Mouse (Mus musculus) midbrain, embryonic 11.5 days (tissue): ENCODE data around the gene Ddx28. TPM values are rescaled to one million over a fixed set of nuclear protein-coding genes. Genes with fewer than 3 reads are reported as not detected.
"Not testable (repeated sequence)": the region's sequence is repeated elsewhere in the genome, so short reads cannot be mapped to it uniquely, and the experiment has no call there.

Source experiments
- ATAC-seq: fragments of 200-750 bp; cut with Nextera tagmentation; 2 replicates; pipeline ENCODE4 v1.8.0; 2017; ENCODE audit warnings: moderate TSS enrichment, moderate library complexity; ENCODE audit not compliant: low FRiP score
- DNase-seq: peaks from one replicate; pipeline ENCODE4 v3.0.0; 2015; ENCODE audit warnings: low spot score; ENCODE audit errors: missing footprints
- H3K27ac ChIP-seq: fragments of 300-500 bp; sonication (generic); 2 replicates; pipeline ENCODE4 v1.5.1; 2014; ENCODE audit warnings: low read depth, low read length
- H3K27me3 ChIP-seq: fragments of 300-500 bp; sonication (generic); 2 replicates; pipeline ENCODE4 v1.6.1; 2014; ENCODE audit warnings: mild to moderate bottlenecking, low read length, moderate library complexity, mixed read lengths; ENCODE audit not compliant: control insufficient read depth, insufficient read depth
- H3K36me3 ChIP-seq: fragments of 300-500 bp; sonication (generic); 2 replicates; pipeline ENCODE4 v1.6.1; 2014; ENCODE audit warnings: mild to moderate bottlenecking, low read length, moderate library complexity, mixed read lengths; ENCODE audit not compliant: control insufficient read depth, insufficient read depth
- H3K4me1 ChIP-seq: fragments of 300-500 bp; sonication (generic); 2 replicates; pipeline ENCODE4 v1.6.1; 2014; ENCODE audit warnings: low read length; ENCODE audit not compliant: control insufficient read depth, insufficient read depth
- H3K4me2 ChIP-seq: fragments of 300-500 bp; sonication (generic); 2 replicates; pipeline ENCODE4 v1.6.1; 2014; ENCODE audit warnings: mild to moderate bottlenecking, moderate library complexity
- H3K4me3 ChIP-seq: fragments of 300-500 bp; sonication (generic); 2 replicates; pipeline ENCODE4 v1.5.1; 2014; ENCODE audit warnings: low read depth, low read length
- H3K9ac ChIP-seq: fragments of 300-500 bp; sonication (generic); 2 replicates; pipeline ENCODE4 v1.6.1; 2014; ENCODE audit warnings: low read length
- H3K9me3 ChIP-seq: fragments of 300-500 bp; sonication (generic); 2 replicates; pipeline ENCODE4 v1.6.1; 2016; ENCODE audit warnings: low read length; ENCODE audit not compliant: control insufficient read depth
- WGBS: fragments of 180-500 bp; shearing (Covaris S2); extraction: QIAGEN DNeasy Blood & Tissue Kit; methylation state at CpG from one replicate; pipeline ENCODE4 v1.1.7; 2014; 5-methylcytosine and 5-hydroxymethylcytosine counted together
- polyA plus RNA-seq: library from polyadenylated mRNA; unstranded; fragments of >200 nt; fragmentation: Nextera tagmentation; extraction: Ambion mirVana; gene quantifications from 2 replicates; pipeline ENCODE4 v1.2.1, GENCODE M21; 2014

Ddx28 gene
- polyA plus RNA-seq, 1 experiment from 2014 or later: 23.4 TPM

DNA sequence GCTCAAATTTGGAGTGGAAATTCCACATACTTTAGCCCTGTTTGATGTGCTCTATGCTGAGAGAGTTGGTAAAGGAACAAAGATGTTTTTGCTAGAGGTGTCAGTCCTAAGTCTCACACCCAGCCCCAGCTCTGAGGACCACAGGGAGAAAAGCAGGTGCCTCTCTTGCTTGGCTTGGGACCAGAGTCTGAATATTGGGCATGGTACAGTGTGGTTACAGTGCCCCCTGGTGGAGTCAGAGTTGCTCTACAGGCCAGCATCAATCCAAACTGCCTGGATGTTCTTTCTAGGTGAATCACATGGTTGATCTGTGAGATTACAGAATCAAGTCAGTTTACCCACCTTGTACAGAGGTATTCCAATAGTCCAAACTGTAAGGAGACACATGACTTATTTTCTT is 10.8 kb upstream of the Ddx28 start:
- DNase-seq: peak; percentile 91
- no peaks in the 10 kb centered on the region for H3K36me3 ChIP-seq
- H3K4me2 ChIP-seq: no peak overlapping the region
- no peak overlapping the region for H3K27ac ChIP-seq
- no peaks in the 10 kb centered on the region for H3K9me3 ChIP-seq
- H3K27me3 ChIP-seq: no peaks in the 10 kb centered on the region
- H3K4me1 ChIP-seq: no peaks in the 10 kb centered on the region
- no peak for ATAC-seq
- no peak overlapping the region for H3K4me3 ChIP-seq
- H3K9ac ChIP-seq: no peak overlapping the region

DNA sequence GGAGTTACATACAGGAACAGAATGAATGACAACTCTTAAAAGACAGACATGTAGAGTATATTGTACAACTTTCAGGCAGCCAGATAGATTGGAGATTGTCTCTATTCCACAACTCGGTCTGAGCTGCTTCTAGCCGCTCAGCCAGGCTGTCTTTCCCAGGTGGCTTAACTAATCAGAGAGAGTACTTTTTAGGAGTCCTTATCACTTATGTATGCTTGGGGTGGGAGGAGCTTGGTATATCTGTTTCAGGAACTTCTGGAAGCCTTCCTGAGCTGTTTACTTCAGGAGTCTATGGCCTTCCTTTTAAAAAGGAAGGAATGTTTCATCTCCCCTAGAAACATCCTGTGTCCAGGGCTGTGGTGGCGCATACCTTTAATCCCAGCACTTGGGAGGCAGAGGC is 6.4 kb upstream of the Ddx28 start:
- Histone ChIP-seq H3K4me3 (no peak overlapping the region), H3K4me2 (no peak overlapping the region), H3K4me1 (no peaks in the 10 kb centered on the region), H3K27me3 (no peaks in the 10 kb centered on the region), H3K9ac (no peak overlapping the region), H3K9me3 (no peaks in the 10 kb centered on the region), H3K27ac (no peak overlapping the region), H3K36me3 (0 out of 2 replicates have a peak, but pooled peaks cover 2% of the 10 kb centered on the region)
- 94% methylated on average over 3 of the region's 3 CpGs for WGBS
- no peak for ATAC-seq
- no peak for DNase-seq

DNA sequence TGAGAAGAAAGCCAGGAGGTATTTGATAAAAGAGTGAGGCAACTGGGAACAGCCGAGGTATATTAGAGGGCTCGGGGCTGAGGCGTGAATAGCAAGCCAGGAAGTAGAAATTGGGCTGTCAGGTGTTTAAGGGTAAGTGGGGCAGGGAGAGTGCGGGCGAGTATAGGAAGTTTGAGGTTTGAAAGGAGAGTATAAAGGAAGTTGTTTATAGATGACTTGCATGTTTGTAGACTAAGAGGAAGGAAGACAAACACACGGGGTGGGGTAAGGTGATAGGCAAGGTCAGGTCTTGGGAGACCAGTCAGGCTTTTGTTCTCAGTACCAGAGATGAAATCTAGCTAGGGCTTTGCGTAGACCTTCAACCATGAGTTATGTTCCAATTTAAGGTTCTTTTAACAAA is 5.4 kb upstream of the Ddx28 start:
- no peaks in the 10 kb centered on the region for H3K4me1 ChIP-seq
- H3K36me3 ChIP-seq: 0 out of 2 replicates have a peak, but pooled peaks cover 2% of the 10 kb centered on the region
- DNase-seq (no peak), ATAC-seq (no peak)
- H3K27ac ChIP-seq: no peak overlapping the region
- no peak overlapping the region for H3K4me3 ChIP-seq
- 95% methylated on average over 7 of the region's 7 CpGs for WGBS
- H3K9ac ChIP-seq: no peak overlapping the region
- no peak overlapping the region for H3K4me2 ChIP-seq
- no peaks in the 10 kb centered on the region for H3K9me3 ChIP-seq
- no peaks in the 10 kb centered on the region for H3K27me3 ChIP-seq

DNA sequence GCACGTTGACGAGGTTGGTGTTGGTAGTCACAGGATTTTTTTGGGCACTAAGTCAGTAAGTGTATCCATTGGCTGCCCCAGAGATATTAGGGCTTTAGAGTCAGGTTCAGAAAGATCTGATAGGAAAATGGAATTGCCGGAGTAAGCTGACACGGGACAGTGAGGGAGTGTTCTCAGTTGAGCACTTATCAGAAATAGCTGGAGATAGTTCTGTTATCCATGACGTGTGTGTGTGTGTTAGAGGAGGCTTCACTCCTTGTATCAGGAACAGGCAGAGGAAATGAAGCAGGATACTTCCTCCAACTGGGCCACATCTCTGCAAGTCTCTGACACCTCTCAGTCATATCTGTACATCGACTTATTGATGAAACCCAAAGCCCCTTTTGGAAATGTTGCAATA is 4.6 kb upstream of the Ddx28 start:
- Histone ChIP-seq H3K9ac (no peak overlapping the region), H3K4me3 (no peak overlapping the region), H3K9me3 (no peaks in the 10 kb centered on the region), H3K4me2 (no peak overlapping the region), H3K36me3 (0 out of 2 replicates have a peak, but pooled peaks cover 2% of the 10 kb centered on the region), H3K4me1 (no peaks in the 10 kb centered on the region), H3K27ac (no peak overlapping the region), H3K27me3 (no peaks in the 10 kb centered on the region)
- 91% methylated on average over 6 of the region's 6 CpGs for WGBS
- ATAC-seq: no peak
- DNase-seq: no peak

DNA sequence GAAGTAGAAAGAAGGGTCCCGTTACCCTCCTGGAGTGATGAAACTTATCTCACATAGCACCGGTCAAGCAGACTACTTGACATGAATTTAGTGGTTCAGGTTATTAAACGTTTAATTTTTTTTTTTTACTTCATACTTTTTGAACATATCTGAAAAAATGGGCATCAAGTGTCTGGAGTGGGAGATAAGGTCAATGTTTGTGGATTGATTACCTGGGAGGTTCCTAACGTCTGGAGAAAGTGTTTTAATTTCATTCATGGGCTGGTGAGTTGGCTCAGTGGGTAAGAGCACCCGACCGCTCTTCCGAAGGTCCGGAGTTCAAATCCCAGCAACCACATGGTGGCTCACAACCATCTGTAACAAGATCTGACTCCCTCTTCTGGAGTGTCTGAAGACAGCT is 521 bp upstream of the Ddx28 start:
- not testable (repeated sequence) for H3K27ac ChIP-seq, H3K9me3 ChIP-seq, H3K27me3 ChIP-seq, H3K36me3 ChIP-seq, ATAC-seq, H3K9ac ChIP-seq, DNase-seq
- 84% methylated on average over 8 of the region's 8 CpGs for WGBS
- peaks cover 10% of the 10 kb centered on the region for H3K4me1 ChIP-seq
- peak overlapping the region; percentile 94; the same call in 1 of the 2 replicates for H3K4me3 ChIP-seq
- peak overlapping the region; percentile 97 for H3K4me2 ChIP-seq

DNA sequence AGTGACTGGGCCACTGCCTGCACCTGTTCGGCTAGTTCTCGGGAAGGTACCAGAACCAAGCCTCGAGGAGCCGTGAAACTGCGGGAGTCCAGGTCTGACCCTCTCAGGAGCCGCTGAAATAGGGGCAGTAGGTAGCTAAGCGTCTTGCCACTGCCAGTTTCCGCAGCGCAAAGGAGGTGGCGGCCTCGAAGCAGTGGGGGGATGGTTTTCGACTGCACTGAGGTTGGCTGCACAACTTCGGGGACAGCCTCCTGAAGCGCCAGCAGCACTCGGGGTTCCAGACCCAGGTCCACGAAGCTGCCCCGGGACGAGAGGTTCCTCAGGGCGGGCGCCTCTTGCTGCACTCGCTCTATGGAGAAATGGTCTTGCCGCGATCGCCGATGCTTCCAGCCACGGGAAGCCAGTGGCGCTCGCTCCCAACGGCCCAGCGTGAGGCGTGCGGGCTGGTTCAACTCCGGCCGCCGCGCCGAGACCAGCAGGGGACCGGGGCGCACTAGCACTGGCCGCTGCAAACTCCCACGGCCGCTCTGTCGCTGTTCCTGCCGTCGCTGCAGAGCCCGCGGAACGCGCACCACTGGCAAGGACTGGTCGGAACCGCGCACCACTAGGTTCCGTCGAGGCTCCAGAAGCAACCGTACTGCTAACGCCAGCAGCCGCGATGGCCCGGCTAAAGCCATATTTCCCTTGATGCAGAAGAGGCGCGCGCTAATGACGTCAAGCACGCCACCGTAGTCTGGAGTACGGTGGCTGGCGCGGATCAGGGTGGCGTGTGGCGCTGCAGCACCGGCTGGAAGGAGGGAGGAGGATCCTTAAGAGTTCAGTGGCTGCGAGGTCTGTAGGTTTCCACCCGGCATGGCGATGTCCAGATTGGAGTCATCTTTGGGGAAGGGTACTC is 687 bp downstream of the Ddx28 start:
- WGBS: 1% methylated on average over 74 of the region's 74 CpGs
- H3K4me1 ChIP-seq: peaks cover 10% of the 10 kb centered on the region
- peak; percentile 96 for ATAC-seq
- H3K27me3 ChIP-seq: no peaks in the 10 kb centered on the region
- peak overlapping the region; percentile 90 for H3K9ac ChIP-seq
- DNase-seq: peak; percentile 99
- peak overlapping the region; percentile 94 for H3K4me3 ChIP-seq
- H3K9me3 ChIP-seq: no peaks in the 10 kb centered on the region
- H3K36me3 ChIP-seq: no peaks in the 10 kb centered on the region
- H3K4me2 ChIP-seq: peak overlapping the region; percentile 97
- no peak overlapping the region; the same call in 1 of the 2 replicates for H3K27ac ChIP-seq

DNA sequence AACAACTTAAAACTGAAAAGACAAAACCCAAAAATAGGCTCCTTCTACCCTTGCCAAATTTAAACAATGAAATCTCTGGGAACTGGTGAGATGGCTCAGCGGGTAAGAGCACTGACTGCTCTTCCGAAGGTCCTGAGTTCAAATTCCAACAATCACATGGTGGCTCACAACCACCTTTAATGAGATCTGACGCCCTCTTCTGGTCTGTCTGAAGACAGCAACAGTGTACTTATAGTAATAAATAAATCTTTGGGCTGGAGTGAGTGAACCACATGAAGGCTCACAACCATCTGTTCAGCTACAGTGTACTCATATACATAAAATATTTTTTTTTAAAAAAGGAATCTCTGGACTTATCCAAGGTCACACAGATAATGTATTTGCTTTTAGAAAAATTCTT is 3.8 kb downstream of the Ddx28 start:
- WGBS: 63% methylated on average over 3 of the region's 3 CpGs
- not testable (repeated sequence) for H3K9me3 ChIP-seq, DNase-seq, ATAC-seq, H3K4me2 ChIP-seq, H3K36me3 ChIP-seq, H3K27ac ChIP-seq, H3K9ac ChIP-seq, H3K4me3 ChIP-seq, H3K27me3 ChIP-seq
- peaks cover 10% of the 10 kb centered on the region for H3K4me1 ChIP-seq

DNA sequence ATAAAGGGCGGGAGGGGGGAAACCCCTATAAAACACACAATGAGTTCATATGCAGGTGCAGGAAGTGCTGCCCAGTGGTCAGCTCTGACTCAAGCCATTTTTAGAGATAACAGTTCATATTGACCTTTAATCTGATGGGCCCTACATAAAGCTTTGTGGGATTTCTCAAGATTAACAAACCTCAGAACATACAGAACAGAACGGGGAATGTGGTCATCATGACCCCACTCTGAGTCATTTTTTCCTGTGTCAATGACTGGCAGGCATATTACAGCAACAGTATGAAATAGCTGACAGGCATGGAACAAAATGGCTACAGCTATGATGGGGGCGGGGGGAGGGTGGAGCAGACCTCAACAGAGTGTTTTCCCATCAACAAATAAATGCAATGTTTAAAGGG is 4.5 kb downstream of the Ddx28 start:
- no peaks in the 10 kb centered on the region for H3K36me3 ChIP-seq
- no peak overlapping the region for H3K4me2 ChIP-seq
- ATAC-seq (no peak), DNase-seq (no peak)
- no peak overlapping the region for H3K9ac ChIP-seq
- 88% methylated on average over 3 of the region's 3 CpGs for WGBS
- peaks cover 10% of the 10 kb centered on the region for H3K4me1 ChIP-seq
- no peaks in the 10 kb centered on the region for H3K9me3 ChIP-seq
- H3K27ac ChIP-seq: no peak overlapping the region
- H3K27me3 ChIP-seq: no peaks in the 10 kb centered on the region
- H3K4me3 ChIP-seq: no peak overlapping the region

DNA sequence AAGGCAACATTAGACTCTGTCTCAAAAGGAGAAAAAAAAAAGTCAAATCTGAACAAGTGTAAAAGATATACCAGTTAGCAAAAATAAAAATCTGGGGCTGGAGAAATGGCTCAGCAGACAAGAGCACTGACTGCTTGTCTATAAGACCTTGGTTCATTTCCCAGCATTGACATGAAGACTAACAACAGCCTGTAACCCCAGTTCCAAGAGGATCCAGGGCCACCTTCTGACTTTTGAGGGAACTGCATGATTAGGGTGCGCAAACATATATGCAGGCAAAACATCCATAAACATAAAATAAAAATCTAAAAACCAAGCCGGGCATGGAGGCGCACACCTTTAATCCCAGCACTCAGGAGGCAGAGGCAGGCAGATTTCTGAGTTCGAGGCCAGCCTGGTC is 5.3 kb downstream of the Ddx28 start:
- no peak overlapping the region for H3K4me2 ChIP-seq
- no peaks in the 10 kb centered on the region for H3K9me3 ChIP-seq
- no peaks in the 10 kb centered on the region for H3K36me3 ChIP-seq
- DNase-seq (no peak), ATAC-seq (no peak)
- WGBS: 83% methylated on average over 4 of the region's 4 CpGs
- no peak overlapping the region for H3K9ac ChIP-seq
- no peaks in the 10 kb centered on the region for H3K27me3 ChIP-seq
- H3K4me3 ChIP-seq: no peak overlapping the region
- H3K27ac ChIP-seq: no peak overlapping the region
- peaks cover 10% of the 10 kb centered on the region for H3K4me1 ChIP-seq
